Comparison of ENCODE assay signal across 8 mouse cellular contexts in the genomic region with DNA sequence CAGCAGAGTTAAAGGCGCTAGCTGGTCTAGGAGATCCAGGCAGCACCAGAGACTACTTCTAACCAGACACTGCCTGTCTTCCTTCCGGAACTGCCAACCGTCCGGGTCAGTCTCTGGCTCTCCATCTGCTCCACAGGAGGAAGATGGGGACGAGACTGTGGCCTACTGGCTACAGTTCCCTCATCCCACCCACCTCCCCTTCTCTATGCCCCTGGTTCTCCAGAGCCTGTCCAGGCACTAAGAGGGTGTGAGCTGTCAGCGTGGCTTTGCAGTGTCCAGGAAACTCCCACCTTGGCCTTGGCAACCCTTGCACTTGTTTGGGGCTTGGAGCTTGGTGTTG. TPM values are rescaled to one million over a fixed set of nuclear protein-coding genes. Genes with fewer than 3 reads are reported as not detected.
A peak's percentile ranks its signal among the peaks of the same experiment; 100 is the strongest.
DNase-seq lines count a peak whose midpoint lies in the region; ATAC-seq and TF ChIP-seq lines count a peak whose summit lies in the region.

No protein-coding gene starts in this region.

- TF ChIP-seq POLR2A in myocyte (IDR thresholded peaks at IDR 0.05; ENCODE audit: insufficient read length, low read depth): peak; percentile 1

- no peak for TF ChIP-seq CTCF in left cerebral cortex, adult 2 months (IDR thresholded peaks at IDR 0.05)

- peak overlapping the region; percentile 83 for H3K27ac ChIP-seq in left cerebral cortex, adult 2 months
- peak overlapping the region; percentile 34; the same call in 1 of the 2 replicates for H3K27ac ChIP-seq in embryonic facial prominence, embryonic 15.5 days (replicated peaks)
- H3K27ac ChIP-seq in intestine, embryonic 16.5 days (ENCODE audit: low read length): peak overlapping the region; percentile 43; the same call in 1 of the 2 replicates

- peak overlapping the region; percentile 39 for H3K9ac ChIP-seq in embryonic facial prominence, embryonic 15.5 days
- peak overlapping the region; percentile 74 for H3K9ac ChIP-seq in intestine, embryonic 16.5 days (ENCODE audit: low read depth, low read length)

- 0% methylated on average over 6 of the region's 6 CpGs for WGBS in embryonic facial prominence, embryonic 15.5 days
- under 1% methylated on average over 6 of the region's 6 CpGs for WGBS in intestine, embryonic 16.5 days

- H3K79me2 ChIP-seq in myocyte (ENCODE audit: control insufficient read depth, insufficient read depth): no peaks in the 10 kb centered on the region

- peaks cover 13% of the 10 kb centered on the region for H3K4me1 ChIP-seq in embryonic facial prominence, embryonic 15.5 days
- H3K4me1 ChIP-seq in intestine, embryonic 16.5 days (ENCODE audit: control insufficient read depth, insufficient read depth, low read length): peaks cover 15% of the 10 kb centered on the region

- H3ac ChIP-seq in myocyte (ENCODE audit: control insufficient read depth, insufficient read length): peak overlapping the region; percentile 3

- no peaks in the 10 kb centered on the region for H3K36me3 ChIP-seq in embryonic facial prominence, embryonic 15.5 days
- no peaks in the 10 kb centered on the region for H3K36me3 ChIP-seq in intestine, embryonic 16.5 days (ENCODE audit: control insufficient read depth, insufficient read depth, low read length)
- no peaks in the 10 kb centered on the region for H3K36me3 ChIP-seq in myocyte (ENCODE audit: control insufficient read depth, insufficient read depth)

- ATAC-seq in embryonic facial prominence, embryonic 15.5 days (ENCODE audit: insufficient number of reproducible peaks, low FRiP score, low TSS enrichment, low read depth): no peak; the same call in 1 of the 2 replicates
- peak; percentile 58; the same call in 1 of the 2 replicates for ATAC-seq in intestine, embryonic 16.5 days

- intact Hi-C loops in left cerebral cortex, adult 2 months (cut with DNase I): no loop called here
- intact Hi-C loops in left cerebral cortex, postnatal 25 days (cut with DNase I): no loop called here

- no peaks in the 10 kb centered on the region for H3K9me3 ChIP-seq in embryonic facial prominence, embryonic 15.5 days (replicated peaks)
- no peaks in the 10 kb centered on the region for H3K9me3 ChIP-seq in intestine, embryonic 16.5 days (ENCODE audit: control insufficient read depth, low read length)

- peak overlapping the region; percentile 73 for H3K4me2 ChIP-seq in embryonic facial prominence, embryonic 15.5 days (replicated peaks)
- peak overlapping the region; percentile 76 for H3K4me2 ChIP-seq in intestine, embryonic 16.5 days (ENCODE audit: low read depth, low read length)
- H3K4me2 ChIP-seq in myocyte (ENCODE audit: low read depth): peak overlapping the region; percentile 85

- H3K27me3 ChIP-seq in embryonic facial prominence, embryonic 15.5 days: no peaks in the 10 kb centered on the region
- no peaks in the 10 kb centered on the region for H3K27me3 ChIP-seq in intestine, embryonic 16.5 days (replicated peaks; ENCODE audit: control insufficient read depth, insufficient read depth, low read length)
- no peaks in the 10 kb centered on the region for H3K27me3 ChIP-seq in myocyte (ENCODE audit: control insufficient read depth, insufficient read depth, insufficient read length)

- no peak for DNase-seq in left cerebral cortex, adult 2 months (ENCODE audit: extremely low spot score in 1 of 2, low spot score in 2 of 2)
- no peak for DNase-seq in left cerebral cortex, postnatal 25 days (ENCODE audit: low spot score in 2 of 2)
- no peak for DNase-seq in cerebellum, postnatal 36 days
- no peak for DNase-seq in B cell, adult 2 months
- no peak for DNase-seq in cerebellum, adult 11 months

- H3K4me3 ChIP-seq in left cerebral cortex, adult 2 months: peak overlapping the region; percentile 67
- peak overlapping the region; percentile 57 for H3K4me3 ChIP-seq in embryonic facial prominence, embryonic 15.5 days (replicated peaks)
- H3K4me3 ChIP-seq in intestine, embryonic 16.5 days (ENCODE audit: low read length): peak overlapping the region; percentile 56
- H3K4me3 ChIP-seq in myocyte: peak overlapping the region; percentile 40

TF ChIP-seq in myocyte, 11 proteins besides CTCF, POLR2A, EP300 and RAD21:
- no peak for TF ChIP-seq MAX (IDR thresholded peaks at IDR 0.05; ENCODE audit: low read depth)
- no peak for TF ChIP-seq REST (IDR thresholded peaks at IDR 0.05; ENCODE audit: insufficient read depth, insufficient read length)
- TF ChIP-seq MYOD1 (IDR thresholded peaks at IDR 0.05; ENCODE audit: control insufficient read depth in 1 of 3, insufficient read length in 2 of 3, low read depth in 2 of 3): no peak
- TF ChIP-seq MYOG (IDR thresholded peaks at IDR 0.05; ENCODE audit: control insufficient read depth in 1 of 3, insufficient read depth in 1 of 3, insufficient read length in 2 of 3, low read depth in 2 of 3): no peak

RNA-seq across cellular contexts. Expression of a gene that starts 1.8 kb away (rescaled TPM):
- 10 to 100 TPM; 11.8 to 12.1 TPM for total RNA-seq in left cerebral cortex, adult 2 months (2021)
- total RNA-seq in left cerebral cortex, postnatal 25 days (2021): 10 to 100 TPM; 10.7 to 11.1 TPM
- 30.7 and 31.0 TPM in 2 replicates for polyA plus RNA-seq in embryonic facial prominence, embryonic 15.5 days (2015; fragmentation: Nextera tagmentation; extraction: Ambion mirVana)
- 27.4 and 27.8 TPM in 2 replicates for polyA plus RNA-seq in intestine, embryonic 16.5 days (2015; fragmentation: Nextera tagmentation; extraction: Ambion mirVana)
- polyA plus RNA-seq in myocyte (2012; fragmentation: generic; extraction: Trizol): 4.7 TPM
